Mouse (Mus musculus): ENCODE measurements around the gene Tmem40. TPM values are rescaled to one million over a fixed set of nuclear protein-coding genes. Genes with fewer than 3 reads are reported as not detected.
A peak's percentile ranks its signal among the peaks of the same experiment; 100 is the strongest.

Tmem40 gene
- total and polyA plus RNA-seq, 3 experiments = not detected

- TF ChIP-seq POLR2AphosphoS2 (IDR thresholded peaks at IDR 0.05; ENCODE audit: low read depth, low read length) (no peak), SIN3A (IDR thresholded peaks at IDR 0.05; ENCODE audit: low read length) (no peak), TBP (conservative IDR thresholded peaks at IDR 0.05; ENCODE audit: low read depth, low read length) (no peak)
- Histone ChIP-seq H3K36me3 (replicated peaks in 1 of 2; ENCODE audit: control insufficient read depth in 1 of 2, insufficient read depth in 1 of 2, low read length in 1 of 2) (no peaks in the 10 kb centered on the region), H3K27ac (ENCODE audit: insufficient read depth, low read depth) (no peak overlapping the region), H3K79me2 (replicated peaks; ENCODE audit: control insufficient read depth, extremely low read depth, insufficient read depth, poor library complexity, severe bottlenecking) (no peaks in the 10 kb centered on the region), H3K27me3 (replicated peaks) (no peaks in the 10 kb centered on the region), H3K9ac (ENCODE audit: insufficient read depth, low read depth) (no peak overlapping the region), H3K4me1 (ENCODE audit: control insufficient read depth in 1 of 2, insufficient read depth in 2 of 2) (peaks cover 10 to 15% of the 10 kb centered on the region in 2 experiments; a peak in 3 of 4 replicates), H3K4me2 (ENCODE audit: insufficient read depth, low read depth, poor library complexity, severe bottlenecking) (no peak overlapping the region), H3K9me3 (replicated peaks; ENCODE audit: low read length) (no peaks in the 10 kb centered on the region), H3K4me3 (replicated peaks in 1 of 3; ENCODE audit: low read depth in 2 of 3, low read length in 2 of 3, poor library complexity in 1 of 3) (no peak overlapping the region)
- in situ Hi-C loops (cut with MboI; ENCODE audit: low pct_ligation_motif_present, low pct_unique_long_range_greater_than_20kb, low sequenced_read_pairs) = no loop called here
- dilution Hi-C loops (cut with MboI; ENCODE audit: extremely low pct_ligation_motif_present, extremely low pct_unique_long_range_greater_than_20kb, low sequenced_read_pairs) = no loop called here
- no peak for DNase-seq (ENCODE audit: extremely low read depth)
Observed at GRCm38 (mm10) chr6:115688589-115688988, 73.6 kb downstream of the Tmem40 start.

GRCm38 (mm10) chr6:115687753-115688152, 74.5 kb downstream of the Tmem40 start:
- H3K9me3 ChIP-seq (replicated peaks; ENCODE audit: low read length) = no peaks in the 10 kb centered on the region
- peaks cover 3 to 9% of the 10 kb centered on the region in 2 experiments; a peak in 2 of 4 replicates for H3K4me1 ChIP-seq (ENCODE audit: control insufficient read depth in 1 of 2, insufficient read depth in 2 of 2)
- no peak for TF ChIP-seq USF2 (conservative IDR thresholded peaks at IDR 0.05; ENCODE audit: low read depth, low read length)
- no peak for TF ChIP-seq E2F4 (IDR thresholded peaks at IDR 0.05; ENCODE audit: insufficient replicate concordance, low read depth, low read length)
- no peak for TF ChIP-seq TBP (conservative IDR thresholded peaks at IDR 0.05; ENCODE audit: low read depth, low read length)
- no peak for TF ChIP-seq CTCF (conservative IDR thresholded peaks at IDR 0.05 in 1 of 2, IDR thresholded peaks at IDR 0.05 in 1 of 2; ENCODE audit: low read depth in 2 of 2, low read length in 2 of 2)
- no peak for TF ChIP-seq RCOR1 (conservative IDR thresholded peaks at IDR 0.05; ENCODE audit: low read depth, low read length)
- no peak for TF ChIP-seq MYC (IDR thresholded peaks at IDR 0.05; ENCODE audit: low read depth, low read length)
- H3K4me3 ChIP-seq (replicated peaks in 1 of 3; ENCODE audit: low read depth in 2 of 3, low read length in 2 of 3, poor library complexity in 1 of 3) = no peak overlapping the region
- no peak overlapping the region for H3K27ac ChIP-seq (ENCODE audit: insufficient read depth, low read depth)
- no peaks in the 10 kb centered on the region for H3K36me3 ChIP-seq (replicated peaks in 1 of 2; ENCODE audit: control insufficient read depth in 1 of 2, insufficient read depth in 1 of 2, low read length in 1 of 2)
- no peak overlapping the region for H3K4me2 ChIP-seq (ENCODE audit: insufficient read depth, low read depth, poor library complexity, severe bottlenecking)
- dilution Hi-C loops (cut with MboI; ENCODE audit: extremely low pct_ligation_motif_present, extremely low pct_unique_long_range_greater_than_20kb, low sequenced_read_pairs) = no loop called here
- H3K27me3 ChIP-seq (replicated peaks) = no peaks in the 10 kb centered on the region
- in situ Hi-C loops (cut with MboI; ENCODE audit: low pct_ligation_motif_present, low pct_unique_long_range_greater_than_20kb, low sequenced_read_pairs) = no loop called here
- DNase-seq (ENCODE audit: extremely low read depth) = no peak
- H3K9ac ChIP-seq (ENCODE audit: insufficient read depth, low read depth) = no peak overlapping the region
- no peaks in the 10 kb centered on the region for H3K79me2 ChIP-seq (replicated peaks; ENCODE audit: control insufficient read depth, extremely low read depth, insufficient read depth, poor library complexity, severe bottlenecking)

- Histone ChIP-seq H3K9ac (ENCODE audit: insufficient read depth, low read depth) (peak overlapping the region; percentile 46), H3K9me3 (replicated peaks; ENCODE audit: low read length) (no peaks in the 10 kb centered on the region), H3K79me2 (replicated peaks; ENCODE audit: control insufficient read depth, extremely low read depth, insufficient read depth, poor library complexity, severe bottlenecking) (no peaks in the 10 kb centered on the region), H3K27me3 (replicated peaks) (no peaks in the 10 kb centered on the region), H3K4me3 (replicated peaks in 1 of 3; ENCODE audit: low read depth in 2 of 3, low read length in 2 of 3, poor library complexity in 1 of 3) (peak overlapping the region in 2 of 3 experiments; percentile 17 to 54), H3K4me2 (ENCODE audit: insufficient read depth, low read depth, poor library complexity, severe bottlenecking) (0 out of 2 replicates have a peak overlapping the region, but pooled peaks have one; percentile 5), H3K36me3 (replicated peaks in 1 of 2; ENCODE audit: control insufficient read depth in 1 of 2, insufficient read depth in 1 of 2, low read length in 1 of 2) (no peaks in the 10 kb centered on the region), H3K27ac (ENCODE audit: insufficient read depth, low read depth) (peak overlapping the region; percentile 49; the same call in 1 of the 2 replicates), H3K4me1 (ENCODE audit: control insufficient read depth in 1 of 2, insufficient read depth in 2 of 2) (peaks cover 3 to 9% of the 10 kb centered on the region in 2 experiments; a peak in 2 of 4 replicates)
- peak; percentile 16 for DNase-seq (ENCODE audit: extremely low read depth)
- peak; percentile 51; the same call in 1 of the 2 replicates for TF ChIP-seq JUND (conservative IDR thresholded peaks at IDR 0.05; ENCODE audit: low read depth, low read length)
- TF ChIP-seq MYC (IDR thresholded peaks at IDR 0.05; ENCODE audit: low read depth, low read length) = 0 out of 2 replicates have a peak, but pooled peaks have one; percentile 12
- TF ChIP-seq MAX (IDR thresholded peaks at IDR 0.05; ENCODE audit: low read length) = 0 out of 2 replicates have a peak, but pooled peaks have one; percentile 23
- peak; percentile 43; the same call in 1 of the 2 replicates for TF ChIP-seq POLR2A (IDR thresholded peaks at IDR 0.05; ENCODE audit: low read depth, low read length)
- peak; percentile 55 for TF ChIP-seq HCFC1 (IDR thresholded peaks at IDR 0.05; ENCODE audit: low read depth, low read length)
- TF ChIP-seq CTCF (conservative IDR thresholded peaks at IDR 0.05 in 1 of 2, IDR thresholded peaks at IDR 0.05 in 1 of 2; ENCODE audit: low read depth in 2 of 2, low read length in 2 of 2) = no peak
- peak; percentile 26; the same call in 1 of the 2 replicates for TF ChIP-seq EP300 (IDR thresholded peaks at IDR 0.05; ENCODE audit: low read length)
- TF ChIP-seq ELF1 (IDR thresholded peaks at IDR 0.05; ENCODE audit: low read depth, low read length) = peak; percentile 85
- TF ChIP-seq ETS1 (conservative IDR thresholded peaks at IDR 0.05; ENCODE audit: low read depth, low read length) = no peak; the same call in 1 of the 2 replicates
- TF ChIP-seq CHD2 (IDR thresholded peaks at IDR 0.05; ENCODE audit: low read length) = no peak
- in situ Hi-C loops (cut with MboI; ENCODE audit: low pct_ligation_motif_present, low pct_unique_long_range_greater_than_20kb, low sequenced_read_pairs) = no loop called here
- dilution Hi-C loops (cut with MboI; ENCODE audit: extremely low pct_ligation_motif_present, extremely low pct_unique_long_range_greater_than_20kb, low sequenced_read_pairs) = no loop called here
Observed at GRCm38 (mm10) chr6:115684851-115685646, 77.2 kb downstream of the Tmem40 start.

Data from CH12.LX (cell line).